Mouse (Mus musculus): ENCODE data around the gene Cbx3. TPM values are rescaled to one million over a fixed set of nuclear protein-coding genes. Genes with fewer than 3 reads are reported as not detected.

Cbx3 gene
- polyA plus RNA-seq, 1 experiment: 4.7 TPM

DNA sequence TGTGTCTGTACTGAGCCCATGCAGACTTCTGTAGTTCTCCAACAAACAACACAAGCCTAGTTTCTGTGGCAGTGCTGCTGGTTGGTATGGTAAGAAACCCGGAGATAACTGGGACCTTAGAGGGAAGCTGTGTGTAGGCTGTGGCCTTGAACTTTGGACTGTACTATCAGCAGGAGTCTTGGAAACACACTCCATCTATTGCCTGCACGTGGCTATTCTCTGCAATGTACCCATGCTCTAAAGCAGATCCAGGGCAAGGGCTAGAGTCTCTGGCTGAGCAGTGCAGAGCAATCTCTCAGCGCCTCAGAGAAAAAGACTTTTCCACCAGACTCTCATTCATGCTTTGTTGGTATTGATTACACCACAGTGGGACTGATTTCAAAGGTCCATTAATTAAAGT, 43.6 kb downstream of the Cbx3 start:
- TF ChIP-seq CTCF (IDR thresholded peaks at IDR 0.05; ENCODE audit: extremely low read depth, insufficient read depth, insufficient read length, insufficient replicate concordance): no peak
- 78% methylated on average over 3 of the region's 3 CpGs for WGBS
- Histone ChIP-seq H3K27me3 (ENCODE audit: control insufficient read depth, insufficient read depth, low read length) (no peaks in the 10 kb centered on the region), H3K4me3 (ENCODE audit: extremely low read depth, insufficient read depth, insufficient read length) (no peak overlapping the region), H3K27ac (ENCODE audit: insufficient read depth, low read length) (no peak overlapping the region), H3K4me1 (ENCODE audit: control insufficient read depth, insufficient read depth, insufficient read length) (no peaks in the 10 kb centered on the region; the same call in 1 of the 2 replicates), H3K36me3 (ENCODE audit: control insufficient read depth, insufficient read depth, low read length) (no peaks in the 10 kb centered on the region)
- no peak for DNase-seq (ENCODE audit: low read depth in 1 of 2, low spot score in 2 of 2)

DNA sequence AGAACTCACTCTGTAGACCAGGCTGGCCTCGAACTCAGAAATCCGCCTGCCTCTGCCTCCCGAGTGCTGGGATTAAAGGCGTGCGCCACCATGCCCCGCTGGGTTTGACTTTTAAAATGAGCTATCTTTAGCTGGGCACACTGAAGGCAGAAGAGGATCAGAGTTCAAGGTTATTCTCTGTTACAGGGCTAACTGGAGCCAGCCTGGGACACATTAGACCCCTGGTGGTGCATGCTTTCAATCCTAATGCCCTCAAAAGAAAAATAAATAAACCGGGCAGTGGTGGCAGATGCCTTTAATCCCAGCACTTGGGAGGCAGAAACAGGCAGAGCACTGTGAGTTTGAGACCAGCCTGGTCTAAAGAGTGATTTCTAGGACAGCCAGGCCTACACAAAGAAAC, 44.7 kb downstream of the Cbx3 start:
- Histone ChIP-seq H3K4me1 (ENCODE audit: control insufficient read depth, insufficient read depth, insufficient read length) (no peaks in the 10 kb centered on the region; the same call in 1 of the 2 replicates), H3K27ac (ENCODE audit: insufficient read depth, low read length) (no peak overlapping the region), H3K36me3 (ENCODE audit: control insufficient read depth, insufficient read depth, low read length) (no peaks in the 10 kb centered on the region), H3K27me3 (ENCODE audit: control insufficient read depth, insufficient read depth, low read length) (no peaks in the 10 kb centered on the region), H3K4me3 (ENCODE audit: extremely low read depth, insufficient read depth, insufficient read length) (no peak overlapping the region)
- 94% methylated on average over 7 of the region's 7 CpGs for WGBS
- DNase-seq (ENCODE audit: low read depth in 1 of 2, low spot score in 2 of 2): no peak
- no peak for TF ChIP-seq POLR2A (IDR thresholded peaks at IDR 0.05; ENCODE audit: low read depth, low read length)
- no peak for TF ChIP-seq CTCF (IDR thresholded peaks at IDR 0.05; ENCODE audit: extremely low read depth, insufficient read depth, insufficient read length, insufficient replicate concordance)

DNA sequence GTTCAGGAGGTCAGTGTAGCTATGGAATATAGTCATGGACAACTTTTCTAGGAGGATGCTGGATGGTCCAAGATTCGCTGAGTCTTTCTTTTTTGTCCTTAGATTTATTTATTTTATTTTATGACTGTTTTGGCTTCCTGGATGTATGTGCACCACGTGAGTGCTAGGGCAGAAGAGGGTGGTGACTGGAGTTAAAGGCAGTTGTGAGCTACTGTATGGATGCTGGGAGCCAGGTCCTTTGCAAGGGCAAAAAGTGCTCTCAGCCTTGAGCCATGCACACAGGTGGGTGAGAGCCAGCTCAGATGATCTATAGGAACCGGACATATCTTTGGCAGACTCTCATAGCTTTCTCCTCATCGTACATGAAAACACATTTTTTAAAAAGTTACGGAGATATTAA, 53.1 kb downstream of the Cbx3 start:
- DNase-seq (ENCODE audit: low read depth in 1 of 2, low spot score in 2 of 2): no peak
- no peaks in the 10 kb centered on the region for H3K36me3 ChIP-seq (ENCODE audit: control insufficient read depth, insufficient read depth, low read length)
- no peak overlapping the region for H3K27ac ChIP-seq (ENCODE audit: insufficient read depth, low read length)
- H3K4me3 ChIP-seq (ENCODE audit: extremely low read depth, insufficient read depth, insufficient read length): peak overlapping the region; percentile 9; the same call in 1 of the 2 replicates
- peaks cover 4% of the 10 kb centered on the region; the same call in 1 of the 2 replicates for H3K27me3 ChIP-seq (ENCODE audit: control insufficient read depth, insufficient read depth, low read length)
- no peak for TF ChIP-seq POLR2A (IDR thresholded peaks at IDR 0.05; ENCODE audit: low read depth, low read length)
- no peak for TF ChIP-seq CTCF (IDR thresholded peaks at IDR 0.05; ENCODE audit: extremely low read depth, insufficient read depth, insufficient read length, insufficient replicate concordance)
- 26% methylated on average over 5 of the region's 5 CpGs for WGBS
- no peaks in the 10 kb centered on the region; the same call in 1 of the 2 replicates for H3K4me1 ChIP-seq (ENCODE audit: control insufficient read depth, insufficient read depth, insufficient read length)

DNA sequence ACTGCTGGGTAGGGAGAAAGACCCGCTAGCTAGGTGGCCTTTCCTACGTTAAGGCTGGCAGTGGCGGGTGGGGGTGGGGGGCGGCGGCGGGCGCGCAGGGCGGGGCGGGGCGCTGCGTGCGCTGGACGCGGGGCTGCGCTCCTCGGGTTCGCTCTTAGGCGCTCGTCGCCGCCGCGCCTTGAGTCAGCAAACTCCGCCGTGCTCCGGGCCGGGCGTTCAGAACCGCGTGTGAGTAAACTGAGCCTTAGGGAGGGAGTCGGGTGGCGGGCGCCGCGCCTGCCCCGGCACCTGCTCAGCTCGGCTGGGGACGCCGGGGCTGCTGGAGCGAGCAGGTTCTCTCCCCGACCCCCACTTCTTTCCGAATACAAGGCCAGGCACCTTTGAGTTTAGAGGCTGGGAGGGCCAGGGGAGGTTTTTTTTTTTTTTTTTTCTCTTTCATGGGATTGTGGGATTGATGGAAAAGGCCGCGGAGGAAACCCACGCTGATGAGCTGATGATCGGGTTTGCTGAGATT, 53.7 kb downstream of the Cbx3 start, which contains the start of gene Snx10:
Gene Snx10 (plus strand): TSS at position 95 of the 514 bp plus-strand sequence.
- Histone ChIP-seq H3K27me3 (ENCODE audit: control insufficient read depth, insufficient read depth, low read length) (peaks cover 4% of the 10 kb centered on the region; the same call in 1 of the 2 replicates), H3K36me3 (ENCODE audit: control insufficient read depth, insufficient read depth, low read length) (no peaks in the 10 kb centered on the region), H3K27ac (ENCODE audit: insufficient read depth, low read length) (peak within 1 kb of the TSS; percentile 54), H3K4me3 (ENCODE audit: extremely low read depth, insufficient read depth, insufficient read length) (peak within 1 kb of the TSS; percentile 74), H3K4me1 (ENCODE audit: control insufficient read depth, insufficient read depth, insufficient read length) (no peaks in the 10 kb centered on the region; the same call in 1 of the 2 replicates)
- DNase-seq (ENCODE audit: low read depth in 1 of 2, low spot score in 2 of 2): peak in 1 of 2 experiments; percentile 11
- whole genome bisulfite sequencing: under 1% methylated on average over 47 of the region's 47 CpGs
- TF ChIP-seq CTCF (IDR thresholded peaks at IDR 0.05; ENCODE audit: extremely low read depth, insufficient read depth, insufficient read length, insufficient replicate concordance) (no peak), POLR2A (IDR thresholded peaks at IDR 0.05; ENCODE audit: low read depth, low read length) (no peak)

DNA sequence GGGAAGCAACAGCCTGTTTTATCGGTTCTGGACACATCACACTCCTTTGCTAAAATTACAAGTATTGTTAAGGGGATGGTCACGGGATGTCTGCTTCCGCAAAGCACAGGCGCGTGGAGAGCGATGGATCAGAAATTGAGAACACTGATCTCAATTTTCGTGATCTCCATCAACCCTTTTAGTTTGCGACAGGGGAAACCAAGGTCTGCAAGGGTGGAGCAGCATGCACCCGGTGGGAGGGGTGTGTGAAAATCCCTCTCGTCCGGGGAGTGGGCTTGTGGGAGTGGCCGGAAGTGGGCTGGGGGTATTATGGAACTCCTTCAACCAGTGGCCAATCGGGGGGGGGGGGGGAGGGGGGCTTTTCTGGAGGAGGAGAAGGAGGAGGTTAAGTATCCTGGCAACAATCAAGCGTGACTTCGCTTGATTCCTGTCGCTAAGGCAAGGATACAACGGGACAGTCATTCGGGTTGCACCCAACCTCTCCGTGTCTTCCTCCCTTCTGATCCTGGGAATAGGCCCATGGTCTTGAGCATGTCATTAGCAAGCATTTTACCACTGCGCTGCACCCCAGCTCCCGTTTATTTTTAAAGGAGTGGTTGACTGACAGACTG, 54.3 kb downstream of the Cbx3 start:
- Histone ChIP-seq H3K27ac (ENCODE audit: insufficient read depth, low read length) (peak overlapping the region; percentile 54), H3K27me3 (ENCODE audit: control insufficient read depth, insufficient read depth, low read length) (peaks cover 4% of the 10 kb centered on the region; the same call in 1 of the 2 replicates), H3K4me1 (ENCODE audit: control insufficient read depth, insufficient read depth, insufficient read length) (no peaks in the 10 kb centered on the region; the same call in 1 of the 2 replicates), H3K36me3 (ENCODE audit: control insufficient read depth, insufficient read depth, low read length) (no peaks in the 10 kb centered on the region), H3K4me3 (ENCODE audit: extremely low read depth, insufficient read depth, insufficient read length) (peak overlapping the region; percentile 74)
- TF ChIP-seq CTCF (IDR thresholded peaks at IDR 0.05; ENCODE audit: extremely low read depth, insufficient read depth, insufficient read length, insufficient replicate concordance): no peak
- TF ChIP-seq POLR2A (IDR thresholded peaks at IDR 0.05; ENCODE audit: low read depth, low read length): no peak
- WGBS: 3% methylated on average over 21 of the region's 21 CpGs
- no peak for DNase-seq (ENCODE audit: low read depth in 1 of 2, low spot score in 2 of 2)

DNA sequence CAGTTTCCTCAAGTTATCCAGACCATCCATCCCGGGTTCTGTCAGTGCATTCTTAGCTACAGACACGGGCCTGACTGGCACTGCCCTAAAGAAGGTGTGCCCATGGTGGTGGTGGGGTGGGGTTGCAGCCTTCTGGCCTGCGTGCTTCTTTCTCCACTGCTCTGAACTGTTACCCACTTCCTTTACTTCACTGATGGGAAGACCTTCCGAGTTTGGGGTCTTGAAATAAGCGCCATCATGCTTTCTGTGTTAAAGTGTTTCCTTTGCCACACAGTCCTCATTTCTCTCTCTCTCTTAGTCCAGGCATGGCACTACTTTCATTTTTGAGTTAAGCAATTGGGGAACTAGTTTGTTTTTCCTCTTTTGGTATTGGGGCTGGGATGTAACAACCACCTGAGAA, 54.8 kb downstream of the Cbx3 start:
- WGBS: 6% methylated on average over 5 of the region's 5 CpGs
- Histone ChIP-seq H3K27ac (ENCODE audit: insufficient read depth, low read length) (peak overlapping the region; percentile 22; the same call in 1 of the 2 replicates), H3K27me3 (ENCODE audit: control insufficient read depth, insufficient read depth, low read length) (peaks cover 4% of the 10 kb centered on the region; the same call in 1 of the 2 replicates), H3K36me3 (ENCODE audit: control insufficient read depth, insufficient read depth, low read length) (no peaks in the 10 kb centered on the region), H3K4me1 (ENCODE audit: control insufficient read depth, insufficient read depth, insufficient read length) (no peaks in the 10 kb centered on the region; the same call in 1 of the 2 replicates), H3K4me3 (ENCODE audit: extremely low read depth, insufficient read depth, insufficient read length) (peak overlapping the region; percentile 38; the same call in 1 of the 2 replicates)
- no peak for DNase-seq (ENCODE audit: low read depth in 1 of 2, low spot score in 2 of 2)
- TF ChIP-seq POLR2A (IDR thresholded peaks at IDR 0.05; ENCODE audit: low read depth, low read length) (no peak), CTCF (IDR thresholded peaks at IDR 0.05; ENCODE audit: extremely low read depth, insufficient read depth, insufficient read length, insufficient replicate concordance) (no peak)

DNA sequence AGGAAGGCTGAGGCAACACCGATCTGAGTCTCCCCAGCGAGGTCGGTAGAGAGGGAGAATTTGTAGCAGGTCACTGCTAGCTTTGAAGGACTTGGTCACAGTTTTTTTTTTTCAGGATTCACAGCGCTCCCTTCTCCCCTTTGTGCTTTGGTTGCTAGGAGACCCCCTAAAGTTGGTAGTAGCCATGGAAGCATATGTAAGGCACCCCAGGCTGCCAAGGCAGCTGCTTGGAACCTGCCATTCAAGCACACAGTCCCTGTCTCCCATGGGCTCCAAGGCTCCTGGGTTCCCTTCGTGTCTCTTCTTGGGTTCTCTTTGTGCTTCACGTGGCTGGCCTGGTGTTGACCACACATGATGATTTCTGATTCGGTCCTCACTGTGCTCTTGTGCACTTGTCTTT, 59.3 kb downstream of the Cbx3 start:
- WGBS: 90% methylated on average over 7 of the region's 7 CpGs
- Histone ChIP-seq H3K27me3 (ENCODE audit: control insufficient read depth, insufficient read depth, low read length) (no peaks in the 10 kb centered on the region), H3K4me1 (ENCODE audit: control insufficient read depth, insufficient read depth, insufficient read length) (no peaks in the 10 kb centered on the region; the same call in 1 of the 2 replicates), H3K4me3 (ENCODE audit: extremely low read depth, insufficient read depth, insufficient read length) (no peak overlapping the region), H3K27ac (ENCODE audit: insufficient read depth, low read length) (no peak overlapping the region), H3K36me3 (ENCODE audit: control insufficient read depth, insufficient read depth, low read length) (no peaks in the 10 kb centered on the region)
- TF ChIP-seq CTCF (IDR thresholded peaks at IDR 0.05; ENCODE audit: extremely low read depth, insufficient read depth, insufficient read length, insufficient replicate concordance) (no peak), POLR2A (IDR thresholded peaks at IDR 0.05; ENCODE audit: low read depth, low read length) (no peak)
- DNase-seq (ENCODE audit: low read depth in 1 of 2, low spot score in 2 of 2): no peak

Other genes starting within 250 kb of the Cbx3 start
- 0.16 and 0.34 TPM in 2 replicates for gene Nfe2l3, start 37.7 kb upstream of the Cbx3 start, polyA plus RNA-seq (2012; rRNA removed)
- 37.4 and 47.3 TPM in 2 replicates for gene Hnrnpa2b1, start 466 bp upstream of the Cbx3 start, polyA plus RNA-seq (2012; rRNA removed)
- gene Snx10, start 53.5 kb downstream of the Cbx3 start, polyA plus RNA-seq (2012; rRNA removed): 1.7 and 2.4 TPM in 2 replicates